Mouse (Mus musculus) hematopoietic stem cell, adult 5-6 weeks (primary cell): ENCODE results near the gene Rundc3a. TPM values are rescaled to one million over a fixed set of nuclear protein-coding genes. Genes with fewer than 3 reads are reported as not detected.
"Not testable (repeated sequence)": the region's sequence is repeated elsewhere in the genome, so short reads cannot be mapped to it uniquely, and the experiment has no call there.

Experiments
- ATAC-seq, 2 experiments: fragments of 125-278 bp in 1 of 2; replicated peaks in 1 of 2; 2 replicates each; pipeline ENCODE4 v1.8.0; 2016 to 2017; ENCODE audit warnings: inconsistent platforms in 2 of 2, mild to moderate bottlenecking in 2 of 2, moderate number of reproducible peaks in 2 of 2, low read depth in 1 of 2, moderate TSS enrichment in 1 of 2; ENCODE audit not compliant: low FRiP score in 2 of 2, poor library complexity in 2 of 2, severe bottlenecking in 2 of 2, insufficient read depth in 1 of 2, low TSS enrichment in 1 of 2
- total RNA-seq: library from RNA; stranded (forward); fragments of 172-1452, 232-1000 nt; gene quantifications from 2 replicates; pipeline ENCODE4 v1.2.3, GENCODE M21; 2017

Rundc3a gene
- total RNA-seq, 1 experiment from 2014 or later = 1.5 TPM

- no peak for ATAC-seq
Measured at GRCm38 (mm10) chr11:102381341-102382100, 11.7 kb upstream of the Rundc3a start.

DNA sequence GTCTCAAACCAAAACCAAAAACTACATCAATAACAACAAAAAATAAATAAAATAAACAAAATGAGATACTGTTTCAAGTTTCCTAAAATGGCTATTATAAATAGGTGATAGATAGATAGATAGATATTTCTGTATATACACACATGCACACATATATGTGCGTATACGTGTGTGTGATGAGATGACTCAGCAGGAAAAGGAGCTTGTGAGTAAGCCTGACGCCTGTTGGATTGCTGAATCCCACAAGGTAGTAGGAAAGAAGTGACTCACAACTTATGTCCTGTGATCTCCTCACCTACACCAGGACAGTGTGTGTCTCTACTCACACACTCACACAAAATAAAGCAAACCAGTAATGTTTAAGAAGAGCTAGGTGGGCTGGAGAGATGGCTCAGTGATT is 10.4 kb upstream of the Rundc3a start:
- ATAC-seq = no peak

DNA sequence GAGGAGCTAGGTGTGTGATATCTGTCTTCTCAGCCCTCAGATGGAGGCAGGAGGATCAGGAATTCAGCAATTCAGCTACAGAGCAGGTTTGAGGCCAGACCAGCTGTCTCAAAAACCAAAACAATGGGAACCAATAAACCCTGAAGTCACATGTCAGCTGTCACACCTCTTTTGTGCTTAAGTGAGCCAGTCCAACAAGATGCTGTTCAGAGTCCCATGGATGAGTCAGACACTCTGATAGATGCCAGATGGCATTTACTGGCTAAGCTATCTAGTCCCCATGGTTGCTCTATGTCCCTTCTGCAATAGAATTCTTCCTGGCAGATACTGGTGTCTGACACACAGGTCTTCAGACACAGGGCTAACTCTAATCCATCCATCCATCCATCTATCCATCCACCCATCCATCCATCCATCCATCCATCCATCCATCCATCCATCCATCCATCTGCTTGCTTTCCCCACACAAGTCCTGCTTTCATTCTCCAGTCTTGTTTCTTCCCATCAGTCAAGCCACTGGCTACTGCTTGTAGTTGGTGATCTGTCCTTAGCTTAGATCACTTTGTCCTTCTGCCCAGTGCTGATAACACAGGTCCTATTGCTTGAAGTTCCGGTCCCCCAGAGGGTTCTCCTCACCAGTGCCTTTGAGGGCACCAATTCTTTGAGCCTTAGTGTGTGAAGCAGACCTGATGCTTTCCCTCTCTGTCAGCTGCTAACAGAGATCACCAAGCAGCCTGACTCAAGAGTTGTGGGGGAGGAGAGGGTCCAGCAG is 9.7 kb upstream of the Rundc3a start:
- no peak for ATAC-seq

- ATAC-seq = no peak
Measured at GRCm38 (mm10) chr11:102384418-102384817, 8.8 kb upstream of the Rundc3a start.

- no peak for ATAC-seq
Measured at GRCm38 (mm10) chr11:102385075-102385474, 8.1 kb upstream of the Rundc3a start.

DNA sequence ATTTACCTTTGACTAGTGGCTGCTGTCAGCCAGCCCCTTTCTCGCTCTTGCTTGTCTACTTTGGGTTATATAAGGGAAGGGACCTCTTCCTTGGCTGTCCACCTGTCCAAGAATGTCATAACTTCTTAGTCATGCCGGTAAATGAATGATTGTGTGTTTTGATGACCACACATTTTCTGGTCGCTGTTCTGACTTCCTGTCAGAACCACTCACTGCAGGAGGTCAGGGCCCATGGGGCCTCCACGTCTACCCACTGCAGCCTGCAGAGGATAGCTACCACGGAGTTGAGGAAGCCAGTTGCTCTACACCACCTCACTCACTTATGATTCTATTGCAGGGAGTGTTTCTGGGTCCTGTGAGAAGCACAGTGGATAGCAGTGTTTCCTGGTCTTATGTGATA is 7.1 kb upstream of the Rundc3a start:
- ATAC-seq = no peak

- not testable (repeated sequence) for ATAC-seq
Measured at GRCm38 (mm10) chr11:102389436-102389835, 3.8 kb upstream of the Rundc3a start.

DNA sequence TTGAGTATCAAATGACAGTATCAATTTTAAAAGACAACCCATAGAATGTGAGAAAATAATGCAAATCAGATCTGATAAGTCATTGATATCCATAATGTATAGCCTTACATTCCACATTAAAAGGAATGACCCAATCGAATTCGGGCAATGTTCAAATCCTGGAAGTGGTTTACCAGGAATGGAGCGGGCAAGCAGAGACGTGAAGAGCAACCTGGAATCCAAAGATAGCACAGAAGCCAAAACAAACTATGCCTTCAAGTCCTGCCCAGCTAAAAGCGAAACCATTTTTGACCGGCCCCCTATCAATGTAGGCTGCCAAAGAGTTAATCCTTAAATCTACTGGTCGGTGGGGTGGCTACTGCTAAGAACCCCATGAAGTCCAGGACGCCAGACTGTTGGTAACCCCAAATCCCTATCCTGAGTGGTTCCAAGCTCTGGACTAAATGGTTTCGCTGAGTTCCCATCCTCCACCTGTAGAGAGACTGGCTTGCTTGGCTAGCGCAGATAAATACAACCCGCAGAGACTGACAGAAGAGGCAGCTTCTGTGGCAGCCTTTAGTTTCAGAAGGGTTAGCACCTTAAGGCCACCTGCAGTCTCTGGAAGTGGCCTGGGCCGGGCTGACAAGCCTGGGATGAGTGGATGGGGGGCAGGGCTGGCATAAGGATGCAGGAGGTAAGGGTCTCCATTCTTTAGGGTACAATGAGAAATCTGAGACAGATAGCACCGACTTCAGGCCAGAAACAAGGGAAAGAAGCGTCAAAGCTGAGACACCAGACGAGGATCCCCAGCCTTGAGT is 564 bp upstream of the Rundc3a start:
- no peak; a peak in 1 of 4 replicates for ATAC-seq

GRCm38 (mm10) chr11:102393719-102394420 is 667 bp downstream of the Rundc3a start:
- ATAC-seq = no peak

- no peak for ATAC-seq
Measured at GRCm38 (mm10) chr11:102394421-102395124, 1.4 kb downstream of the Rundc3a start.

GRCm38 (mm10) chr11:102395250-102395649 is 2.0 kb downstream of the Rundc3a start:
- ATAC-seq = no peak

- ATAC-seq = no peak
Measured at GRCm38 (mm10) chr11:102396263-102396662, 3.1 kb downstream of the Rundc3a start.

GRCm38 (mm10) chr11:102396671-102397141 is 3.5 kb downstream of the Rundc3a start:
- no peak for ATAC-seq

- ATAC-seq = no peak
Measured at GRCm38 (mm10) chr11:102398007-102398825, 5.0 kb downstream of the Rundc3a start.

DNA sequence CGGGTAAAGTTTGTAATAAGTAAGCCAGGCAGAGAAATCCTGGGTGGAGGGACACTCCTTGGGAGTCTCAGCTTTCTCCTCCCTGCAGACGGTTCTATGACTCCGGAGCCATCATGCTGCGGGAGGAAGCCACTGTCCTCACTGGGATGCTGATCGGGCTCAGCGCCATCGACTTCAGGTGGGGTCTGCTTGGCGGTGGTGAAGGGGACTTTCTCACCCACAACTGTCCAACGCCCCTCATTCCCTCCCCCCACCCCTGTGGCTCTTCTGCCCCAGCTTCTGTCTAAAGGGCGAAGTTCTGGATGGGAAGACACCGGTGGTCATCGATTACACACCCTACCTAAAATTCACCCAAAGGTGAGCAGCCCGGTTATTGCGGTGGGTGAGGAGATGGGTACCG is 5.9 kb downstream of the Rundc3a start:
- no peak for ATAC-seq

- no peak for ATAC-seq
Measured at GRCm38 (mm10) chr11:102399610-102400072, 6.4 kb downstream of the Rundc3a start.
